Mouse (Mus musculus) heart, embryonic 15.5 days (tissue): ENCODE measurements around the gene Myef2. TPM values are rescaled to one million over a fixed set of nuclear protein-coding genes. Genes with fewer than 3 reads are reported as not detected.
"Not testable (repeated sequence)": the region's sequence is repeated elsewhere in the genome, so short reads cannot be mapped to it uniquely, and the experiment has no call there.

Source experiments
- ATAC-seq: fragments of 200-750 bp; cut with Nextera tagmentation; replicated peaks from 2 replicates; pipeline ENCODE4 v1.8.0; 2017; ENCODE audit warnings: low read depth, moderate TSS enrichment; ENCODE audit not compliant: insufficient number of reproducible peaks, insufficient read depth, low FRiP score
- H3K27ac ChIP-seq: fragments of 300-500 bp; sonication (generic); 2 replicates; pipeline ENCODE4 v1.5.1; 2015; ENCODE audit warnings: mild to moderate bottlenecking, inconsistent platforms
- H3K27me3 ChIP-seq: fragments of 300-500 bp; sonication (generic); 2 replicates; pipeline ENCODE4 v1.6.1; 2015; ENCODE audit warnings: inconsistent platforms
- H3K36me3 ChIP-seq: fragments of 300-500 bp; sonication (generic); 2 replicates; pipeline ENCODE4 v1.6.1; 2015; ENCODE audit warnings: mild to moderate bottlenecking, inconsistent platforms
- H3K4me1 ChIP-seq: fragments of 300-500 bp; sonication (generic); replicated peaks from 2 replicates; pipeline ENCODE4 v1.6.1; 2015; ENCODE audit warnings: inconsistent platforms
- H3K4me2 ChIP-seq: fragments of 300-500 bp; sonication (generic); 2 replicates; pipeline ENCODE4 v1.6.1; 2015; ENCODE audit warnings: inconsistent platforms, mild to moderate bottlenecking, moderate library complexity
- H3K4me3 ChIP-seq: fragments of 300-500 bp; sonication (generic); 2 replicates; pipeline ENCODE4 v1.5.1; 2015; ENCODE audit warnings: mild to moderate bottlenecking, inconsistent platforms
- H3K9ac ChIP-seq: fragments of 300-500 bp; sonication (generic); 2 replicates; pipeline ENCODE4 v1.6.1; 2015; ENCODE audit warnings: mild to moderate bottlenecking, inconsistent platforms
- H3K9me3 ChIP-seq: fragments of 300-500 bp; sonication (generic); replicated peaks from 2 replicates; pipeline ENCODE4 v1.6.1; 2016; ENCODE audit warnings: inconsistent platforms
- WGBS: fragments of 180-500 bp; shearing (Covaris S2); methylation state at CpG from one replicate; pipeline ENCODE4 v1.1.7; 2015; ENCODE audit warnings: mixed read lengths; 5-methylcytosine and 5-hydroxymethylcytosine counted together
- polyA plus RNA-seq: library from polyadenylated mRNA; unstranded; fragments of >200 nt; fragmentation: Nextera tagmentation; extraction: Ambion mirVana; gene quantifications from 2 replicates; pipeline ENCODE4 v1.2.1, GENCODE M21; 2015

Myef2 gene
- polyA plus RNA-seq, 1 experiment from 2014 or later, result 53.1 TPM

DNA sequence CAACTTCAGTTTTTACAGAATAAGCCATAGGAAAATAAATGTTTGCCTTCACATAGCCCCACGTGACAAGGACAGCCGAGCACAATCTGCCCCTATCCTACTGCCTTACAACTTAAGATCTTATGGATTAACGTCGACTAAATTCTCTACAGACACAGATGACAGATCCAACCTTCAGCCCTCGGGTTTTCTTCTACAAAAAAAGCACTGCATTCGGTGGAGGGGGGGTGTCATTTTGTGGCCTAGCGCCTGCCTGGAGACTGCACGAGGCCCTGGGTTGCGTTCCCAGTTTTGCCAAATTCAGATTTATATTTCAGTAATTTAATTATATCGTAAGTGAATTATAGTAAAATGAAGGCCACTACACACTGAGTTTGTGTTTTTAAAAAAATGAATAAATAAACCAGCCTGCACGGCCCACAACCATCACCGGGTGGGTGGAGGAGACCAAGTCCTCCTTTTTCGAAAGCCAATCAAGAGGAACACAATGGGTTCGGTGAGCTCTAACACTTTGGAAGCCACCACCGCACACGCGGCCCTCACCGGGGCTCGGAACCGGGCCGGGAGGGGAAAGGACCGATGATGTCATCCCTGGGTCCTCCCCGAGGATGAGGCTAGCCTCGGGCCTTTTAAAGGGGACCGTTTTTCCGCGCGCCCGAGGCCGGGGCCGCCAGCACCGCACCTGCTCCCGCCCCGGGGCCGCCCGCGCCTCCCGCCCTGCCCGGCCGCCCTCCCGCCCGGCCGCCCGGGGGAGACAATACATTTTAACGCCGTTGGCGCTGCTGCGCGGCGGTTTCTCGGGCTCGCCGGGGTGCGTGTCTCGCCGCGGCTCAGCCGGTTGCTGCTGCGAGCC is 611 bp downstream of the Myef2 start:
- H3K4me3 ChIP-seq, result peak overlapping the region; percentile 85
- H3K36me3 ChIP-seq, result no peaks in the 10 kb centered on the region
- peak; percentile 76 for ATAC-seq
- peak overlapping the region; percentile 93 for H3K9ac ChIP-seq
- H3K4me2 ChIP-seq, result peak overlapping the region; percentile 69
- H3K27me3 ChIP-seq, result no peaks in the 10 kb centered on the region
- peaks cover 28% of the 10 kb centered on the region for H3K4me1 ChIP-seq
- under 1% methylated on average over 44 of the region's 59 CpGs for WGBS
- H3K27ac ChIP-seq, result peak overlapping the region; percentile 85
- H3K9me3 ChIP-seq, result no peaks in the 10 kb centered on the region

DNA sequence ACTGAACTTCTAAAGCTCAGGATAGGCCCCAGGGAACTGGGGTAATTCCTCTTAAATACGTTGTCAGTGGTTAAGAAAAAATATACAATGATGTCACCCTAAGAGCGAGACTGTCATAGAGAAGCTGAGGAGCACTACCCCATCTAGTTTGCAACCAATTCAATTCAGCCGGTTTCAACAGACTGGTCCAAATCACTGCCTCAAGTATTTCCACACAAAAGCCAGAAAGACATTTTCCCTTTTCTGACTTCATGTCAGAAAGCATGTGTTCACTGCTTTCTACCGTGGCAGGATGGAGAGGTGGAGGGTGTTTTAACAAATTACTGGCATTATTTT is 1.2 kb downstream of the Myef2 start:
- no peak for ATAC-seq
- H3K4me1 ChIP-seq, result peaks cover 28% of the 10 kb centered on the region
- peak overlapping the region; percentile 85 for H3K27ac ChIP-seq
- no peaks in the 10 kb centered on the region for H3K36me3 ChIP-seq
- H3K4me2 ChIP-seq, result peak overlapping the region; percentile 69
- no peaks in the 10 kb centered on the region for H3K9me3 ChIP-seq
- H3K27me3 ChIP-seq, result no peaks in the 10 kb centered on the region
- peak overlapping the region; percentile 85 for H3K4me3 ChIP-seq
- H3K9ac ChIP-seq, result peak overlapping the region; percentile 93
- WGBS, result 8% methylated on average over 4 of the region's 4 CpGs

DNA sequence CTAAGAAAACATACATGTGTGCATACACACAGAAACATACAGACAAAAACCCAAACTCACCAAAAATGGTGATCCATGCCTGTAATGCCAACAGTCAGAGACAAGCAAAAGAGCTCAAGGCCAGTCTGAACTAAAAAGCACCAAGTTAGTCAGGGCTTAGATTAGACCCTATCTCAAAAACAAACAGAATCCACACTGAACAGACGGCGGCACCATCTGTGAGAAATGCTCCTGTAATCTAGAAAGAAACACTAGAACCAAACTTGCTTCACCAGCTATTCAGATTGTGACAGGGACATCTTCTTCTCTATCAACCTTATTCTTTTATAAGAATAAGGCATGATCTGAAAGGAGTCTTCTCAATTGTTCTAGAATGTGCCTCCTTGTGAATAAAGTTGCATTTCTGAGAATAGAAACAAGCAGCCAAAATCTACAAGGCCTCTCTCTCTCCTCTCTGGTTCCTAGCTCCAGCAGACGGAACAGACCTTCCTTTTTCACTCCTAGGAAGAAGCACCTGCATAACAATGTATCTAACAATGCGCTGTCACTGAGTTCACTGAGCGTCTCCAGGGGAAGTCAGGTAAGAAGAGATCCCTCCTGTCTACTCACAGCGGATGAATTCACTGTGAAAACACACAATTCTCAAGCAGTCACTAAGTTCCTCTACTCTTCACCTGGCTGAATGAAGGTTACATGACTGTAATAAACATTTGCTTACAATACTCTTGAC is 3.9 kb downstream of the Myef2 start:
- peaks cover 9% of the 10 kb centered on the region for H3K36me3 ChIP-seq
- H3K27me3 ChIP-seq, result no peaks in the 10 kb centered on the region
- H3K4me2 ChIP-seq, result no peak overlapping the region
- 70% methylated on average over 6 of the region's 6 CpGs for WGBS
- no peak overlapping the region for H3K27ac ChIP-seq
- H3K9me3 ChIP-seq, result no peaks in the 10 kb centered on the region
- no peak overlapping the region for H3K4me3 ChIP-seq
- H3K9ac ChIP-seq, result no peak overlapping the region
- no peak for ATAC-seq
- peaks cover 28% of the 10 kb centered on the region for H3K4me1 ChIP-seq

DNA sequence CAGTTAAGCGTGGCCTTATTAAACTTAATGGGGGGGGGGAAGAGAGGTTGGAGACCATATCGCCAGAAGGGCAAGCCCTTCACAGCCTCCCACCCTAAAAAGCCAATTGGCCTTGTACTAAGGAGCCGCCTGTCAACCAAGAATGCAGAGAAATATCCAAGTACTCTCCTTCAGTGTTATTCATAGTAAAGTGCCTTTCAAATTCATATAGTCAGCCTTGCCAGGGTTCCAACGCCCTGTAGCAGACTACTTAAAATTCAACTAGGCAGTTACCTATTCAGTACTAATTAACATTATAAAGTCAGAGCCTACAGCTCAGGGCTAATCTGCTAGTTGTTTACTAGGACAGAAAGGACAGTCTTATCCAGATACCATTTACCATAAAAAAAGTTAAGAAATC is 16.9 kb downstream of the Myef2 start:
- H3K4me2 ChIP-seq, H3K27ac ChIP-seq, H3K27me3 ChIP-seq, H3K9me3 ChIP-seq, H3K9ac ChIP-seq, H3K4me1 ChIP-seq, H3K4me3 ChIP-seq, ATAC-seq: not testable (repeated sequence)
- peaks cover 44% of the 10 kb centered on the region for H3K36me3 ChIP-seq
- WGBS, result 97% methylated on average over 4 of the region's 4 CpGs

DNA sequence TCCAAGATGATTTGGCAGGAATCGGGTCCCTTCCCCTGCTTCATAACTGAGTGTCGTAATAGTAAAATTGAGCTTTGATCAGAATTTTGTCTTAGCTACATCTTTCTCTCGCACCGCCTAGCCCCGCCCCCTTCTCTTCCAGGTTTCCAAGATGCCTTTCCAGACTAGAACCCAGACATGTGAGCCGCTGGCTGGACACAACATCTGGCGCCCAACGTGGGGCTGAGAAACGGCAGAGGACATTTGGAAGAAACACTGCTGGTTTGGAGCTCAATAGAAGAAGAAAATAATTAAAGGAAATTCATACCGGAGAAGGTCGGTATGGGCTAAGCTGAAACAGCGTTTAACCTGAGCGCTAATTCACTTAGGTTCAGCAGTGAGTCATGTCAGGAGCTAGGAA is 19.0 kb downstream of the Myef2 start:
- 96% methylated on average over 13 of the region's 13 CpGs for WGBS
- not testable (repeated sequence) for H3K27me3 ChIP-seq, H3K4me3 ChIP-seq, H3K4me1 ChIP-seq, ATAC-seq, H3K9me3 ChIP-seq, H3K27ac ChIP-seq, H3K9ac ChIP-seq, H3K4me2 ChIP-seq
- H3K36me3 ChIP-seq, result peaks cover 46% of the 10 kb centered on the region

DNA sequence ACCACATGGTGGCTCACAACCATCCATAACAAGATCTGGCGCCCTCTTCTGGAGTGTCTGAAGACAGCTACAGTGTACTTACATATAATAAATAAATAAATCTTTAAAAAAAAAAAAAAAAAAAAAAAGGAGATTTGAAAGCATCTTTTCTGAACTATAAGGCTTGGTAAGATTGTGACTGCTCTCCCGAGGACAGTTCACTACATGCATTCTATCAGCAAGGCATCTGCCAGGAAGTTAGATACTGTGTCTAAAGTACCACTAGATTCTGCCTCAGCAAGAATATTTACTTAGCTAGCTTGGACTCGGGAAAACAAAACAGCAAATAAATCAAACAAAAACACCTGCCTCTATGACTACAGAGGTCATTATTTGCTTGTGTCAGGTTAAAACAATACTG is 31.3 kb downstream of the Myef2 start:
- not testable (repeated sequence) for H3K27ac ChIP-seq, H3K4me3 ChIP-seq, H3K9me3 ChIP-seq, H3K9ac ChIP-seq, H3K4me2 ChIP-seq, ATAC-seq, H3K4me1 ChIP-seq, H3K27me3 ChIP-seq
- 79% methylated on average over 3 of the region's 3 CpGs for WGBS
- H3K36me3 ChIP-seq, result peaks cover 33% of the 10 kb centered on the region

DNA sequence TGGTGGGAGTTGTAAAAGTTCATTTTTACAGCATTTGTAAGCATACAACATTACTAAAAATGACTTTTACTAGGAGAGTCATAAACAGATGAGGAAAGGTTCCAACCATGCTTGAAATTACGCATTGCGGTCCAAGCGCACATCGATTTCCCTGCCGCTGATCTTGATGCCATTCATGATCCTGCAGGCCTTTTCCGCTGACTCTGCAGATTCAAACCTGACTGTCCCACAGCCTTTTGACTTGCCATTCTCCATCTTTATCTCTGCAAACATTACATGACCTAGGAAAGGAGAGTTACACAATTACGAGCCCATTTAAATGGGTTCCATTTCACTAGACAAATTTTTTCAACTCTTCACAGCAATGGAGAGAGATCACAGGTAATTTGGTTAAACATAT is 34.7 kb downstream of the Myef2 start:
- ATAC-seq, result no peak
- H3K4me3 ChIP-seq, result no peak overlapping the region
- no peaks in the 10 kb centered on the region for H3K9me3 ChIP-seq
- WGBS, result 96% methylated on average over 7 of the region's 7 CpGs
- peaks cover 20% of the 10 kb centered on the region; the same call in 1 of the 2 replicates for H3K36me3 ChIP-seq
- no peak overlapping the region for H3K4me2 ChIP-seq
- H3K27ac ChIP-seq, result no peak overlapping the region
- H3K9ac ChIP-seq, result no peak overlapping the region
- no peaks in the 10 kb centered on the region for H3K4me1 ChIP-seq
- H3K27me3 ChIP-seq, result no peaks in the 10 kb centered on the region

DNA sequence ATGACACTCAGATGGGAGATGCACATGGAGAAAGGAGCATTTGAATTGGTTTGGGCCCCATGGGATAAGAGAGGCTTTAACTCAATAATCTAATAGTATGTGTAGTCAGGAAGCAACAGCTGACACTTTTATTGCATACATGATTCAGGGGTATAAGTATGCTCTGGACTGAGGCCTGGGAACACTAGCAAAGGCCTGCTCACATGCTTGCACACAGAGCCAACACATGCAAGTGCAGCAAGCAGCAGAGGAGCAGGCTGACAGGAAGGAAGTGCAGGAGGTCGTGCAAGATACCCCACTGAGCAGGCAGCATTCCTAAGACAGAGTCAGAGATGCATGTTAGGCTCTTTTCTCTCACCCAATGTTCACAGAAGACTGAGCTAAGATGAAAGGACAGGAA is 39.6 kb downstream of the Myef2 start:
- Histone ChIP-seq H3K27ac (no peak overlapping the region), H3K36me3 (peaks cover 18% of the 10 kb centered on the region; the same call in 1 of the 2 replicates), H3K27me3 (no peaks in the 10 kb centered on the region), H3K9me3 (no peaks in the 10 kb centered on the region), H3K4me1 (no peaks in the 10 kb centered on the region), H3K4me2 (no peak overlapping the region), H3K4me3 (no peak overlapping the region), H3K9ac (no peak overlapping the region)
- WGBS, result 21% methylated on average over 1 of the region's 1 CpGs
- no peak for ATAC-seq

DNA sequence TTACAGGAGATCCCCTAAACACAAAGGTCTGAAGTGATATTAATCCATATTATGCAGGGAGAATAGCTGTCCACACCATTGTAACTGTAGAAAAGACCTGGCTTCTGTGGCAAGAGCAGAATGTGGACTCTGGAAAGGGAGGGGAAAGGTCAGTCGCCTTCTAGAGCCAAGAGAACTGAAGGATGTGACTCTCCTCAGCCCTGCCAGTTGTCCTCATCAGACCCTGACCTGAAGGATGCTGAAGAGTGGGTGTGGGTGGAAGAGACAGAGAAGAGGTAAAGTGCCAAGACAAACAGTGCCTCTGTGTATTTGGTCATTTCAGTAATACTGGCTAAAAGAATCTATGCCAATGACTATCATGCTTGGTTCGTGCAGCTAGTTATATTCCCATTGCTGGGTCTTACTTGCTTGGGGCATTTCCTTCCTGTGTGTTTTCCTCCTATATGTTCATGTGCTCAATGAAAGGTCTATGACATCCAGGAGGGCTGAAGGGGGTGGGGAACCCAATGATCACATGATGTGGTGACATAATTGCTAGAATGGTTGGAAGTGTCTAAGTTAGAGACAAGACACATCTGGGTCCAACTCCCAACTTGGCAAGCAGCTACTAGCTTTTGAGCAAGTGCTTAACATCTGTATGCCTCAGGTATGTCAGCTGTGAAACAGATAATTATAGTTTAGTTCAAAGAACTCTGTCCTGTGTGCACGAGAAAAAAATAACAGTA is 50.2 kb downstream of the Myef2 start:
- no peaks in the 10 kb centered on the region for H3K9me3 ChIP-seq
- no peaks in the 10 kb centered on the region for H3K27me3 ChIP-seq
- no peak overlapping the region for H3K9ac ChIP-seq
- no peaks in the 10 kb centered on the region for H3K36me3 ChIP-seq
- H3K4me3 ChIP-seq, result no peak overlapping the region
- ATAC-seq, result 0 out of 2 replicates have a peak, but pooled peaks have one; percentile 35
- H3K4me1 ChIP-seq, result no peaks in the 10 kb centered on the region; the same call in 1 of the 2 replicates
- 66% methylated on average over 3 of the region's 3 CpGs for whole genome bisulfite sequencing
- no peak overlapping the region for H3K4me2 ChIP-seq
- H3K27ac ChIP-seq, result no peak overlapping the region

DNA sequence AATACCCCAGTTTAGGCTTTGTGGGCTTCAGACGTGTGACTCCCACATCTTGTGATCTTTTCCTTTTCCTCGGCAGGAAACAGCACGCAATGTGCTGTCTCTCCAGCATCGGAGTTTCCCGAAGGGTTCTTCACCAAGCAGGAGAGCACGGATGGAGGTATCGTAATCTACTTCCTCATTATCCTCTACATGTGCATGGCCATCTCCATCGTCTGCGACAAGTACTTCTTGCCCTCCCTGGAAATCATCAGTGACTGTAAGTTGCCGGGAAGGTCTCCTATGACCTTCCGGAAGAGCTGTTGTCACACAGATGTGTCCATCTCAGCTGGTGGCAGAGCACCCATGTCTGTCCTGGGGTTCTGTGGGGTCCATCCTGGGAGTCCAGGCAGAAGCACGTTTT is 54.8 kb downstream of the Myef2 start:
- no peaks in the 10 kb centered on the region; the same call in 1 of the 2 replicates for H3K4me1 ChIP-seq
- no peak overlapping the region for H3K9ac ChIP-seq
- 83% methylated on average over 12 of the region's 12 CpGs for WGBS
- no peaks in the 10 kb centered on the region for H3K9me3 ChIP-seq
- H3K4me3 ChIP-seq, result no peak overlapping the region
- H3K27me3 ChIP-seq, result no peaks in the 10 kb centered on the region
- no peak overlapping the region for H3K4me2 ChIP-seq
- no peaks in the 10 kb centered on the region for H3K36me3 ChIP-seq
- no peak overlapping the region for H3K27ac ChIP-seq
- ATAC-seq, result no peak

DNA sequence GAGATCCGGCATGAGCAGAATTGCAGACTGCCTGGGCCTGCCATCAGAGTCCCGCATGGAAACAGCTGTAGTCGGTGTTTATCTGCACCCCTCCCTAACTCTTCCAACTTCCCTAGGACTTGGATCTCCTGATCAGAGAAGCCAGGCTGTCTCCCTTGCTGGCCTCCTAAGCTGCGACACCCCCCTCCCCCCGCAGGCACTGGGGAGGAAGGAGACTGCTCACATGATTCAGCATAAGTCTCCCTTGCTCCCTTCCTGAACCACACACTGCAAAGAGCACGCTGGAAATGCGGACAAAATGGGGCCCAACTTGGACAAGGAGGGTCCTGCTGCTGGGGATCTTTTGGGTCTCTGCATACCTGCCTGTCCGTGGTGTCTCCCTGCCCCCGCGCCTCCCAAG is 55.6 kb downstream of the Myef2 start, which contains the start of gene Slc24a5:
Gene Slc24a5 (plus strand): TSS at position 231 of the 400 bp plus-strand sequence.
- no peak within 1 kb of the TSS for H3K27ac ChIP-seq
- H3K9ac ChIP-seq, result no peak within 1 kb of the TSS
- no peaks in the 10 kb centered on the region for H3K4me1 ChIP-seq
- H3K36me3 ChIP-seq, result no peaks in the 10 kb centered on the region
- no peaks in the 10 kb centered on the region for H3K9me3 ChIP-seq
- no peak within 1 kb of the TSS for H3K4me2 ChIP-seq
- 49% methylated on average over 10 of the region's 10 CpGs for WGBS
- no peaks in the 10 kb centered on the region for H3K27me3 ChIP-seq
- no peak for ATAC-seq
- H3K4me3 ChIP-seq, result no peak within 1 kb of the TSS
